Mouse (Mus musculus): ENCODE measurements around the gene Gm7735.
"Not testable (repeated sequence)": the region's sequence is repeated elsewhere in the genome, so short reads cannot be mapped to it uniquely, and the experiment has no call there.

Gene Gm7735

GRCm38 (mm10) chr16:89169190-89169589 lies at the start of gene Gm7735:
TSS of gene Gm7735 (plus strand) at chr16:89169490.
- not testable (repeated sequence) for ATAC-seq (ENCODE audit: insufficient number of reproducible peaks, low FRiP score, low TSS enrichment)

- ATAC-seq (ENCODE audit: insufficient number of reproducible peaks, low FRiP score, low TSS enrichment) = no peak
These were observed 28.7 kb upstream of the Gm7735 start, which contains the start of gene Gm6358 for GRCm38 (mm10) chr16:89140551-89140950. TSS of gene Gm6358 (plus strand) at chr16:89140851.

- no peak for ATAC-seq (ENCODE audit: insufficient number of reproducible peaks, low FRiP score, low TSS enrichment)
These were observed 18.5 kb upstream of the Gm7735 start, which contains the start of gene Gm10061 for GRCm38 (mm10) chr16:89150786-89151185. TSS of gene Gm10061 (plus strand) at chr16:89151086.

GRCm38 (mm10) chr16:89157652-89158051 lies 11.6 kb upstream of the Gm7735 start, which contains the start of gene Gm9789:
TSS of gene Gm9789 (plus strand) at chr16:89157952.
- ATAC-seq (ENCODE audit: insufficient number of reproducible peaks, low FRiP score, low TSS enrichment) = no peak

GRCm38 (mm10) chr16:89174435-89174834 lies 5.1 kb downstream of the Gm7735 start, which contains the start of gene 1110057P08Rik:
TSS of gene 1110057P08Rik (plus strand) at chr16:89174735.
- no peak for ATAC-seq (ENCODE audit: insufficient number of reproducible peaks, low FRiP score, low TSS enrichment)

GRCm38 (mm10) chr16:89188621-89189020 lies 19.3 kb downstream of the Gm7735 start:
- no peak for ATAC-seq (ENCODE audit: insufficient number of reproducible peaks, low FRiP score, low TSS enrichment)

- no peak for ATAC-seq (ENCODE audit: insufficient number of reproducible peaks, low FRiP score, low TSS enrichment)
These were observed 36.3 kb downstream of the Gm7735 start, which contains the start of gene Krtap20-2 for GRCm38 (mm10) chr16:89205561-89205960. TSS of gene Krtap20-2 (plus strand) at chr16:89205861.
